In genomic region chr7:36420741-36421140, GRCm38 (mm10) we compare ENCODE assay signal across 20 mouse cellular contexts.
DNase-seq lines count a peak whose midpoint lies in the region; ATAC-seq and TF ChIP-seq lines count a peak whose summit lies in the region.
"Had no signal": no experiment of that assay in that cellular context is flagged by ENCODE, and none has a peak within 500 bp of the region (broad histone marks: within the 10 kb centered on the region; RNA-seq: fewer than 3 reads in every experiment).

No protein-coding gene starts in this region.

- TF ChIP-seq POLR2A in brain, embryonic 14.5 days (IDR thresholded peaks at IDR 0.05; ENCODE audit: borderline replicate concordance, extremely low read depth, insufficient read depth, insufficient read length, poor library complexity, severe bottlenecking) = no peak

- no peak overlapping the region for H3K4me2 ChIP-seq in lung, embryonic 14.5 days
- H3K4me2 ChIP-seq in hindbrain, embryonic 14.5 days (replicated peaks) = no peak overlapping the region
- H3K4me2 ChIP-seq: heart, embryonic 11.5 days; liver, embryonic 15.5 days; midbrain, embryonic 12.5 days; neural tube, embryonic 15.5 days had no signal

- no peaks in the 10 kb centered on the region for H3K36me3 ChIP-seq in lung, embryonic 14.5 days (ENCODE audit: insufficient read depth)
- no peaks in the 10 kb centered on the region for H3K36me3 ChIP-seq in hindbrain, embryonic 14.5 days (replicated peaks; ENCODE audit: control insufficient read depth, insufficient read depth)
- H3K36me3 ChIP-seq: liver, embryonic 15.5 days; midbrain, embryonic 12.5 days; neural tube, embryonic 15.5 days had no signal

- 54% methylated on average over 9 of the region's 9 CpGs for WGBS in lung, embryonic 14.5 days
- WGBS in hindbrain, embryonic 14.5 days = 72% methylated on average over 9 of the region's 9 CpGs

- 0 out of 2 replicates have a peak, but pooled peaks cover 6% of the 10 kb centered on the region for H3K4me1 ChIP-seq in lung, embryonic 14.5 days (ENCODE audit: insufficient read depth)
- peaks cover 6% of the 10 kb centered on the region; the same call in 1 of the 2 replicates for H3K4me1 ChIP-seq in hindbrain, embryonic 14.5 days (replicated peaks; ENCODE audit: control insufficient read depth, insufficient read depth, low read length)
- H3K4me1 ChIP-seq: liver, embryonic 15.5 days; midbrain, embryonic 12.5 days had no signal

- no peaks in the 10 kb centered on the region for H3K27me3 ChIP-seq in lung, embryonic 14.5 days (ENCODE audit: insufficient read depth, low read length)
- H3K27me3 ChIP-seq in hindbrain, embryonic 14.5 days (ENCODE audit: control insufficient read depth, insufficient read depth, low read length) = no peaks in the 10 kb centered on the region
- H3K27me3 ChIP-seq: liver, embryonic 15.5 days; midbrain, embryonic 12.5 days; neural tube, embryonic 15.5 days had no signal

- H3K9me3 ChIP-seq in lung, embryonic 14.5 days (ENCODE audit: low read depth, low read length) = no peaks in the 10 kb centered on the region
- no peaks in the 10 kb centered on the region for H3K9me3 ChIP-seq in hindbrain, embryonic 14.5 days (ENCODE audit: control insufficient read depth, low read length)
- H3K9me3 ChIP-seq: liver, embryonic 15.5 days; midbrain, embryonic 12.5 days; neural tube, embryonic 15.5 days had no signal

- no peak overlapping the region for H3K4me3 ChIP-seq in lung, embryonic 14.5 days (ENCODE audit: low read depth, low read length)
- no peak overlapping the region for H3K4me3 ChIP-seq in hindbrain, embryonic 14.5 days (replicated peaks; ENCODE audit: low read length)
- H3K4me3 ChIP-seq: liver, embryonic 15.5 days; midbrain, embryonic 12.5 days; myocyte; neural tube, embryonic 15.5 days had no signal

- DNase-seq in frontal cortex, adult 2 months (ENCODE audit: extremely low spot score in 1 of 2, low spot score in 1 of 2) = peak; percentile 18 to 26
- DNase-seq in frontal cortex, postnatal 25 days (ENCODE audit: low spot score in 2 of 2) = no peak
- DNase-seq in lung, embryonic 14.5 days = peak; percentile 38
- DNase-seq in lung, postnatal 25 days (ENCODE audit: low spot score) = no peak
- peak; percentile 87 for DNase-seq in brain, embryonic 14.5 days (ENCODE audit: low read depth)
- DNase-seq in layer of hippocampus, adult 8-10 months (ENCODE audit: low spot score in 2 of 2) = peak; percentile 29 to 36
- DNase-seq in adipocyte (ENCODE audit: low spot score) = no peak
- no peak for DNase-seq in hindbrain, embryonic 14.5 days (ENCODE audit: low spot score)
- DNase-seq: adrenal gland, postnatal 36 days; cerebellum, adult 9-11 months; heart, postnatal 14 days; kidney, adult 11 months; kidney, postnatal 14 days had no signal

- H3K27ac ChIP-seq in lung, embryonic 14.5 days (ENCODE audit: low read depth) = no peak overlapping the region
- H3K27ac ChIP-seq in hindbrain, embryonic 14.5 days = no peak overlapping the region
- H3K27ac ChIP-seq: liver, embryonic 15.5 days; macrophage; midbrain, embryonic 12.5 days; neural tube, embryonic 15.5 days had no signal

- no peak for TF ChIP-seq CTCF in lung, embryonic 14.5 days (IDR thresholded peaks at IDR 0.05; ENCODE audit: low read depth)
- TF ChIP-seq CTCF in brain, embryonic 14.5 days (IDR thresholded peaks at IDR 0.05; ENCODE audit: borderline replicate concordance, extremely low read depth, insufficient read depth, insufficient read length) = no peak

- no peak overlapping the region for H3K9ac ChIP-seq in lung, embryonic 14.5 days
- no peak overlapping the region for H3K9ac ChIP-seq in hindbrain, embryonic 14.5 days
- H3K9ac ChIP-seq: liver, embryonic 15.5 days; midbrain, embryonic 12.5 days; neural tube, embryonic 15.5 days had no signal

- no peak for ATAC-seq in lung, embryonic 14.5 days (ENCODE audit: insufficient read depth)
- no peak for ATAC-seq in hindbrain, embryonic 14.5 days (ENCODE audit: low FRiP score)
- ATAC-seq: hindbrain, embryonic 16.5 days had no signal

Comparison
In these comparisons a context has a peak if more than half of its experiments do, and no peak if none do; other contexts are left out.
1. DNase-seq: peak in frontal cortex, adult 2 months (2 of 2), lung, embryonic 14.5 days (single experiment), brain, embryonic 14.5 days (single experiment) and layer of hippocampus, adult 8-10 months (2 of 2); none in frontal cortex, postnatal 25 days (0 of 2), lung, postnatal 25 days (single experiment), adipocyte (single experiment) and hindbrain, embryonic 14.5 days (single experiment).